Mouse (Mus musculus) spleen, postnatal 4 days (tissue): ENCODE data around the gene Akirin2.

Experiments
- DNase-seq, 2 experiments: peaks; one replicate each; pipeline ENCODE4 v3.0.0; 2022; ENCODE audit warnings: low spot score in 2 of 2

Gene Akirin2

GRCm38 (mm10) chr4:34583427-34583826 lies 32.7 kb downstream of the Akirin2 start:
- no peak for DNase-seq

- DNase-seq, result no peak
These were observed 34.3 kb downstream of the Akirin2 start for GRCm38 (mm10) chr4:34584871-34585607.

- DNase-seq, result no peak
These were observed 52.4 kb downstream of the Akirin2 start for GRCm38 (mm10) chr4:34603123-34603522.

DNA sequence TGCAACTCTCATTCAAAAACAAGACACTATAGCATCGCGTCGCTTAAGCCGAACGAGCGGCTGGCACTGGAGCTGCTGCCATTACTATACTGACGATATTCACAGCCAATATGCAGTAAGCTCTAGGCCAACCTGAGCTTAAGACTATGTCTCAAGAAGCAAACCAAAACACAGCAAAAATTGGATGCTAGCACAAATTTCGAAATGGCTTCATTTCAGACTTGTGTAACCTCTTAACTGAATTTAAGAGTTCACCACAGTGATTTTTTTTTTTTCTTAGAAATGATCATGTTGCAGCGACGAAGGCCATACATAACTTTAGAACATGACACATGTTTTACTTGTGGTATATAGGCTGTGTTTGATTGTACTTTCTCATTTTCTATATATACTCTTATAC lies 55.9 kb downstream of the Akirin2 start:
- DNase-seq, result no peak

- DNase-seq, result peak in 1 of 2 experiments; percentile 27
These were observed 62.9 kb downstream of the Akirin2 start for GRCm38 (mm10) chr4:34613571-34614145.

- DNase-seq, result peak; percentile 91 to 96
These were observed 63.9 kb downstream of the Akirin2 start, which contains the start of the genes Orc3 and Rars2 for GRCm38 (mm10) chr4:34614630-34615094. Gene Orc3 (minus strand): TSS chr4:34614944. Gene Rars2 (plus strand): TSS chr4:34614957.

GRCm38 (mm10) chr4:34615303-34615702 lies 64.6 kb downstream of the Akirin2 start:
- no peak for DNase-seq

DNA sequence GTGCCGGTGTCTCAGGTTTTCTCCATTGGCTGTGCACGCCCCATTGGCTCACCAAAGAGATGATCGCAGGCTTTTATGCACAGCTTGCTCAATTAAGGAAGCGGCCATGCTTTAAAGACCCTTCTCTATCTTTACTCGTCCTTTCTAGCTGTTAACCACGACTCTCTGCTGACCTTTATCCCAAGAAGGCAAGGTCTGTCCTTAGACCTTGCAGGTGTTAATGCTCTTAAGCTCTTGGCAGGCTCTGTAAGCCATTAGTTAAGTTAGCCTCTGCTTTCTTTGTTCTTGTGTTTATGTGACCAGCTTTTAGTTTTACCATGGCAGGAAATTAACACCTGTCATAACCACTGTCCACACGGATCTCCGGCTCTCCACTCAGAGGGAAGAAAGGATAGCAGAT lies 65.4 kb downstream of the Akirin2 start:
- DNase-seq, result no peak
